Mouse (Mus musculus) liver, postnatal 0 days (tissue): ENCODE measurements at regions not wholly inside any gene's neighbourhood (a gene's known extent, or its start where the extent isn't known, plus 50 kb on each side); places are given as distances from the start of the nearest gene placed in this dataset.

Experiments used
- ATAC-seq: fragments of 200-750 bp; cut with Nextera tagmentation; 2 replicates; pipeline ENCODE4 v1.8.0; 2017; ENCODE audit warnings: mild to moderate bottlenecking, moderate library complexity
- DNase-seq: peaks from one replicate; pipeline ENCODE4 v3.0.0-alpha.2; 2016
- H3K27ac ChIP-seq: fragments of 300-500 bp; sonication (generic); 2 replicates; pipeline ENCODE4 v1.5.1; 2014; ENCODE audit warnings: antibody characterized with exemption, moderate library complexity, mild to moderate bottlenecking, low read depth
- H3K27me3 ChIP-seq: fragments of 300-500 bp; sonication (generic); 2 replicates; pipeline ENCODE4 v1.6.1; 2014; ENCODE audit warnings: low read length, control low read depth, mixed read lengths; ENCODE audit not compliant: insufficient read depth
- H3K36me3 ChIP-seq: fragments of 300-500 bp; sonication (generic); replicated peaks from 2 replicates; pipeline ENCODE4 v1.6.1; 2014; ENCODE audit warnings: mild to moderate bottlenecking, control low read depth, low read length, moderate library complexity, mixed read lengths; ENCODE audit not compliant: insufficient read depth
- H3K4me1 ChIP-seq: fragments of 300-500 bp; sonication (generic); 2 replicates; pipeline ENCODE4 v1.6.1; 2014; ENCODE audit warnings: antibody characterized with exemption, mild to moderate bottlenecking, control low read depth; ENCODE audit not compliant: insufficient read depth
- H3K4me2 ChIP-seq: fragments of 300-500 bp; sonication (generic); 2 replicates; pipeline ENCODE4 v1.6.1; 2014; ENCODE audit warnings: low read depth, mild to moderate bottlenecking, low read length, moderate library complexity, mixed read lengths
- H3K4me3 ChIP-seq: fragments of 300-500 bp; sonication (generic); 2 replicates; pipeline ENCODE4 v1.5.1; 2014; ENCODE audit warnings: low read depth, low read length
- H3K9ac ChIP-seq: fragments of 300-500 bp; sonication (generic); replicated peaks from 2 replicates; pipeline ENCODE4 v1.6.1; 2014; ENCODE audit warnings: mild to moderate bottlenecking, moderate library complexity
- H3K9me3 ChIP-seq: fragments of 300-500 bp; sonication (generic); 2 replicates; pipeline ENCODE4 v1.6.1; 2016; ENCODE audit warnings: mild to moderate bottlenecking, control low read depth, low read length, mixed read lengths
- CTCF ChIP-seq: sonication (generic); IDR thresholded peaks from 2 replicates; pipeline ENCODE4 v1.5.1; 2016; ENCODE audit warnings: antibody characterized with exemption, low read depth
- EP300 ChIP-seq: IDR thresholded peaks from 2 replicates; pipeline ENCODE4 v1.6.1; 2016; ENCODE audit warnings: antibody characterized with exemption, low read depth, mild to moderate bottlenecking
- WGBS: fragments of 180-500 bp; shearing (Covaris S2); extraction: QIAGEN DNeasy Blood & Tissue Kit; methylation state at CpG from one replicate; pipeline ENCODE4 v1.1.7; 2014; ENCODE audit not compliant: insufficient replicate concordance; 5-methylcytosine and 5-hydroxymethylcytosine counted together

DNA sequence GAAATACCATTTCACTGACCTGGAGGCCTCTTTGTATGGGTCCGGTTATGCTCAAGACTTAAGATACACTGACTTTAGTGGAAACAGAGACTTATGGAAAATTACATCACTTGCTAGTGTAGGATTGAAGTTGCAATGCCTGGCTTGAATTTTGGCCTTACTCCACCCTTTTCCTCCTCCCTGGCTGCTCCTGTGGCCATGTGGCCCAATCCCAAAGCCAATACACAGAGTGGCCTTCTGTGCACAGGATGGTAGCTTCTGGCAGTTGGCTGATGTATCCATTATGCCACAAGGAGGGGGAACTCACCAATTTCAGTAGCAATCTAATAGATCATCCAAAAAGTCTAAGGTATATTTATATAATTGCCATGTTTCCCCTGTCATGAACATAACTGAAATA, 292.4 kb downstream of the Osr1 start:
- no peaks in the 10 kb centered on the region for H3K9me3 ChIP-seq
- TF ChIP-seq CTCF = no peak
- TF ChIP-seq EP300 = no peak
- WGBS = 76% methylated on average over 1 of the region's 1 CpGs
- H3K27ac ChIP-seq = no peak overlapping the region
- H3K36me3 ChIP-seq = no peaks in the 10 kb centered on the region
- no peak overlapping the region for H3K9ac ChIP-seq
- H3K4me1 ChIP-seq = no peaks in the 10 kb centered on the region
- no peak for DNase-seq
- no peak overlapping the region for H3K4me2 ChIP-seq
- H3K27me3 ChIP-seq = no peaks in the 10 kb centered on the region
- ATAC-seq = no peak
- H3K4me3 ChIP-seq = no peak overlapping the region

DNA sequence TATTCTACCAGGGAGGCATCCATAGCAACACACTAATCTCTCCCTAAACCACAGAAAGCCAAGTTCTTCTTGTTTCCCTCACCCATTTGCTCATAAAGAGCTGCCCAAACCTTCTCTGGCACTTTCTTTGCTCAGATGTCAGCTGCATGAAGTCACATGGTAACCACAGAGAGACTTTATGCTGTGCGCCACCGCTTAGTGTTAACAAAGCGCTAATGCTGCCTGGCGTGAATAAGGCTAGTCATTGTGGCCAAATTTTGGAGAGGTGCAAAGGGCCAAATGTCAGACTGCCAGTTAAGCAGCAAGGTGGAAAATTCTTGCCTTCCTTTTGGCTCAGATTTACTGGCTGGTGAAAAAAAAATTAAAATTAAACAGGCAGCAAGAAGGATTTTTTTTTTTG, 302.3 kb downstream of the Osr1 start:
- Histone ChIP-seq H3K27ac (no peak overlapping the region), H3K4me1 (no peaks in the 10 kb centered on the region), H3K36me3 (no peaks in the 10 kb centered on the region), H3K9me3 (no peaks in the 10 kb centered on the region), H3K4me2 (no peak overlapping the region), H3K9ac (no peak overlapping the region), H3K4me3 (no peak overlapping the region), H3K27me3 (no peaks in the 10 kb centered on the region)
- ATAC-seq (no peak), DNase-seq (no peak)
- 85% methylated on average over 4 of the region's 4 CpGs for WGBS
- no peak for TF ChIP-seq CTCF
- no peak for TF ChIP-seq EP300

DNA sequence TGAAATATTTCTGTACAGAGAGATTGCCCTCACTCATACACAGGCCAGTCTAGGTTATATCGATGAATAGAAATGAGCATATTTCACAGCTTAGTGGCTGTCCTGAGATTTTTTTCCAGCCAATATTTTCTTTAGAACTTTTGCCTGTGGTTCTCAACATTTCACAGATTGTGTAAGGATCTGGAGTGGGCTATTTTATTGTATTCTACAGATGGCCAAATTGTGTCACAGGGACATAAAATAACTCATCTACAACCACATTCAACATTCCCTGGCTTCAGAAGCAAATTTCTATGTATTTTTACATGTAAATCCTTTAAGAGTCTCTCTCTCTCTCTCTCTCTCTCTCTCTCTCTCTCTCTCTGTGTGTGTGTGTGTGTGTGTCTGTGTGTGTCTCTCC, 303.3 kb downstream of the Osr1 start:
- H3K4me3 ChIP-seq = no peak overlapping the region
- no peaks in the 10 kb centered on the region for H3K9me3 ChIP-seq
- no peaks in the 10 kb centered on the region for H3K27me3 ChIP-seq
- WGBS = 84% methylated on average over 1 of the region's 1 CpGs
- no peak overlapping the region for H3K27ac ChIP-seq
- TF ChIP-seq CTCF (no peak), EP300 (no peak)
- H3K9ac ChIP-seq = no peak overlapping the region
- DNase-seq (no peak), ATAC-seq (no peak)
- H3K4me2 ChIP-seq = no peak overlapping the region
- H3K4me1 ChIP-seq = no peaks in the 10 kb centered on the region
- no peaks in the 10 kb centered on the region for H3K36me3 ChIP-seq

DNA sequence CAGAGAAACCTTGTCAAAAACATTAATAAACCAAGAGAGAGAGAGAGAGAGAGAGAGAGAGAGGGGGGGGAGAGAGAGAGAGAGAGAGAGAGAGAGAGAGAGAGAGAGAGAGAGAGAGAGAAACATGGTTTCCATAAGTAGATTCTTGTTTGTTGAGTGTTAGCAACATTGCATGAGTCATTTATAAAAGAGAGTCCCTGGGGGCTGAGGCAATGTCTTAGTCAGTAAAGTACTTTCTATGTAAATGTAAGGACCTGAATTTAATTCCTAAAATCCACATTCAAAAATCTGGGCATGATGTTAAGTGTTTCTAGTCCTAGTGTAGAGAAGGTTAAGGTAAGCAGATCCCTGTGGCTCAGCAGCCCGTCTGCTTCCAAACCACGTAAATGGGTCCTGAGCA, 304.9 kb downstream of the Osr1 start:
- H3K36me3 ChIP-seq = no peaks in the 10 kb centered on the region
- H3K4me1 ChIP-seq = no peaks in the 10 kb centered on the region
- no peaks in the 10 kb centered on the region for H3K9me3 ChIP-seq
- ATAC-seq = no peak
- DNase-seq = no peak
- WGBS = 86% methylated on average over 2 of the region's 2 CpGs
- no peak overlapping the region for H3K4me3 ChIP-seq
- H3K27me3 ChIP-seq = no peaks in the 10 kb centered on the region
- H3K4me2 ChIP-seq = no peak overlapping the region
- no peak overlapping the region for H3K9ac ChIP-seq
- no peak overlapping the region for H3K27ac ChIP-seq
- TF ChIP-seq EP300 (no peak), CTCF (no peak)

DNA sequence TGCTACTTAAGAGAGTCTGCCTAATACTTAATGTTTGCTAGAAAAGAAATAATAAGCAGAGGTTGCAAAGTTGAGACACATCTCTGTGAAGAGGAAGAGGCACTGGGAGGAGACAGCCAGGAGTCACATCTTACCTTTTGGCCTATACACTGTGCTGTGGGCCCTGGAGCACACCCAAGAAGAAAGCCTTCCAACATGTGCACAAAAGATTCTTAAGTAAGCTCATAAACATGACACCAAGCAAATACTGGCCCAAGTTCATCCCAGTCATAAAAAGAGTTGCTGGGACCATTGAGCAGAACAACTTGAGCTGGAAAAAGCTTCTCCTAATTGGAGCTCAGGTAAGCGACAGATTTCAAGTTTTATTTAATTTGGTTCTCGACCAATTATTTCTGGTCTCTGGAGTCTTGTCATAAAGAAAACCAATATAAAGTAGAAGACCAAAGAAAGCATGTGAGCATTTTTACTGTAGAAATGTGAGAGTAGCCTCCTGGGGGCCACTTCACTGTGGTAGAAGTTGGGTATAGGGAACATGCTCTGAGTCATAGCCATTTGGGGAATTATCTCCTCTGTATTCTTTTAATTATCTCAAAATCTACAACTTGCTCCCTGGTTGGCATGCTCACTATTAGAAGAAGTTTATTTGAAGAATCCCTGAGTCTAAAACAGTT, 312.2 kb downstream of the Osr1 start:
- Histone ChIP-seq H3K4me3 (no peak overlapping the region), H3K4me1 (no peaks in the 10 kb centered on the region), H3K9me3 (no peaks in the 10 kb centered on the region), H3K27me3 (no peaks in the 10 kb centered on the region), H3K9ac (no peak overlapping the region), H3K36me3 (no peaks in the 10 kb centered on the region), H3K4me2 (no peak overlapping the region), H3K27ac (no peak overlapping the region)
- ATAC-seq (no peak), DNase-seq (no peak)
- WGBS = 76% methylated on average over 2 of the region's 2 CpGs
- TF ChIP-seq CTCF (no peak), EP300 (no peak)

DNA sequence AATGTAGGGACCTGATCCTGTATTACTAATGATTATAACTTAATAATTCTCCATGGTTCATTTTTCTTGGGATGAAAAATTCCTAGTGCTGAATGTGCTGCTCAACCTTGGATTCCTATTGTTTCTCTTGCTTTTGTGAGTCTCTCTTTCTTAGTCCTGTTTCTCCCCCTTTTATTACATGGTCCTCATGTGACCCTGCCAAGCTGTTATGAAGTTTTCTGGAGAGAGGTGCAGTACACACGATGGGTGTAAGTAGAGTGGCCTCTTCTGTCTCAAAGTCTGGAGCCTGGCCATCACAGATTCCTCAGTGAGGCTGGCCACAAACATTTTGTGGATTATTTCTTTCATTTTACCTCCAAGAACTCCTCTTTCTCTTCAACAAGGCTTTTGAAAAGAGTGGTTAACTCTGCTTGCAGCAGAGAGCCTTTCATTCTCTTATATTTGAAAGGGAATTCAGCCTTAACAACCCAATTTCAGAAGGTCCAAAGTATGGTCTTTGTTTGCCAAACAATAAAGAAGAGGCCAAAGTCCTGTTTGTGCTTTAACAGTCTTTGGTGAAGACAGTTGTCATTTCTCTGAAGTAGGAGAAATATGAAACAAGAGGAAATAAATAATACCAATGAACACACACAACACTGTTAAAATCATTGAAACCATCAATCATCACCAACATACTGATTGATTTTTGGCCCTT, 313.3 kb downstream of the Osr1 start:
- H3K9me3 ChIP-seq = no peaks in the 10 kb centered on the region
- H3K27ac ChIP-seq = no peak overlapping the region
- no peaks in the 10 kb centered on the region for H3K27me3 ChIP-seq
- 48% methylated on average over 1 of the region's 1 CpGs for WGBS
- no peaks in the 10 kb centered on the region for H3K4me1 ChIP-seq
- no peak overlapping the region for H3K4me2 ChIP-seq
- H3K36me3 ChIP-seq = no peaks in the 10 kb centered on the region
- no peak for DNase-seq
- TF ChIP-seq EP300 (no peak), CTCF (no peak)
- no peak for ATAC-seq
- H3K9ac ChIP-seq = no peak overlapping the region
- H3K4me3 ChIP-seq = no peak overlapping the region
